Mouse (Mus musculus) hindbrain, embryonic 13.5 days (tissue): ENCODE results near the gene Slc44a3. TPM values are rescaled to one million over a fixed set of nuclear protein-coding genes. Genes with fewer than 3 reads are reported as not detected.
"Not testable (repeated sequence)": the region's sequence is repeated elsewhere in the genome, so short reads cannot be mapped to it uniquely, and the experiment has no call there.

ENCODE experiments used
- ATAC-seq: fragments of 200-750 bp; cut with Nextera tagmentation; 2 replicates; pipeline ENCODE4 v1.8.0; 2017; ENCODE audit warnings: moderate TSS enrichment; ENCODE audit not compliant: low FRiP score
- H3K27ac ChIP-seq: fragments of 300-500 bp; sonication (generic); 2 replicates; pipeline ENCODE4 v1.5.1; 2015; ENCODE audit warnings: inconsistent platforms, mild to moderate bottlenecking, moderate library complexity
- H3K27me3 ChIP-seq: fragments of 300-500 bp; sonication (generic); 2 replicates; pipeline ENCODE4 v1.6.1; 2015; ENCODE audit warnings: mild to moderate bottlenecking, inconsistent platforms
- H3K36me3 ChIP-seq: fragments of 300-500 bp; sonication (generic); 2 replicates; pipeline ENCODE4 v1.6.1; 2015; ENCODE audit warnings: mild to moderate bottlenecking, inconsistent platforms
- H3K4me1 ChIP-seq: fragments of 300-500 bp; sonication (generic); replicated peaks from 2 replicates; pipeline ENCODE4 v1.6.1; 2015; ENCODE audit warnings: inconsistent platforms
- H3K4me2 ChIP-seq: fragments of 300-500 bp; sonication (generic); 2 replicates; pipeline ENCODE4 v1.6.1; 2015; ENCODE audit warnings: inconsistent platforms, mild to moderate bottlenecking, moderate library complexity
- H3K4me3 ChIP-seq: fragments of 300-500 bp; sonication (generic); 2 replicates; pipeline ENCODE4 v1.5.1; 2015; ENCODE audit warnings: mild to moderate bottlenecking, inconsistent platforms
- H3K9ac ChIP-seq: fragments of 300-500 bp; sonication (generic); 2 replicates; pipeline ENCODE4 v1.6.1; 2015; ENCODE audit warnings: mild to moderate bottlenecking, inconsistent platforms
- H3K9me3 ChIP-seq: fragments of 300-500 bp; sonication (generic); 2 replicates; pipeline ENCODE4 v1.6.1; 2016; ENCODE audit warnings: inconsistent platforms
- WGBS: fragments of 180-500 bp; shearing (Covaris S2); methylation state at CpG from one replicate; pipeline ENCODE4 v1.1.7; 2015; 5-methylcytosine and 5-hydroxymethylcytosine counted together
- polyA plus RNA-seq: library from polyadenylated mRNA; unstranded; fragments of >200 nt; fragmentation: Nextera tagmentation; extraction: Ambion mirVana; gene quantifications from 2 replicates; pipeline ENCODE4 v1.2.1, GENCODE M21; 2015

Gene Slc44a3
- polyA plus RNA-seq, 1 experiment from 2014 or later, result 0.78 TPM

GRCm38 (mm10) chr3:121540621-121541020 is 8.4 kb upstream of the Slc44a3 start:
- no peak overlapping the region for H3K27ac ChIP-seq
- ATAC-seq, result no peak
- no peak overlapping the region for H3K9ac ChIP-seq
- 0 out of 2 replicates have a peak, but pooled peaks cover 8% of the 10 kb centered on the region for H3K27me3 ChIP-seq
- WGBS, result 61% methylated on average over 5 of the region's 5 CpGs
- H3K4me3 ChIP-seq, result no peak overlapping the region
- H3K4me1 ChIP-seq, result peaks cover 8% of the 10 kb centered on the region
- no peaks in the 10 kb centered on the region for H3K9me3 ChIP-seq
- H3K4me2 ChIP-seq, result no peak overlapping the region
- H3K36me3 ChIP-seq, result no peaks in the 10 kb centered on the region

DNA sequence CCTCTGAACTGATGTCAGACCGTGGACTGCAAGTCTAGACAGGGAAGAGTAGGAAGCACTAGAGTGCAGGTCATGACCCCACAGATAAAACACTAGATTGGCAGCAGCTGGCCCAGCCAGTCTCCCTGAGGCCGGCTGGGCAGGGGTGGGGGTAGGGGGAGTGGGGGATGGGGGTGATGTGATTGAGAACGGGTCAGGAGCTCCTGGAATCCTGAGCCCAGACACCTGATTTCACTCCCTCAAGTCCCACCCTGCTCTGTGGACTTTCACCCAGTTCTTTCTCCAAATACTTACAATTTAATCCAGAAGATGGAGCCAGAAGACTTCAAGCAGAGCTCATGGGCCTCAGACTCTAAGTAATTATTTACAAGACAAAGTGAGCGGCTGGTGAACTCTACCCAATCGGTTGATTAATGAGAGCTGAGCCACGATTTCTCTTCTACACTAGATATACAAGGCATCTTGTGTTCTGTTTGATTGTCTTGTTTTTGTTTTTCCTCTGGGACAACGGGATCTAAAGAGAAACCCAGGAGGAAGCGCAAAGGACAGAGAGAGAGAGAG is 7.7 kb upstream of the Slc44a3 start:
- peaks cover 8% of the 10 kb centered on the region for H3K4me1 ChIP-seq
- ATAC-seq, result peak; percentile 54; the same call in 1 of the 2 replicates
- H3K9ac ChIP-seq, result no peak overlapping the region
- H3K27me3 ChIP-seq, result peaks cover 12% of the 10 kb centered on the region; the same call in 1 of the 2 replicates
- H3K4me2 ChIP-seq, result 0 out of 2 replicates have a peak overlapping the region, but pooled peaks have one; percentile 2
- H3K36me3 ChIP-seq, result no peaks in the 10 kb centered on the region
- H3K4me3 ChIP-seq, result no peak overlapping the region
- H3K27ac ChIP-seq, result no peak overlapping the region
- no peaks in the 10 kb centered on the region for H3K9me3 ChIP-seq
- WGBS, result 7% methylated on average over 8 of the region's 8 CpGs

DNA sequence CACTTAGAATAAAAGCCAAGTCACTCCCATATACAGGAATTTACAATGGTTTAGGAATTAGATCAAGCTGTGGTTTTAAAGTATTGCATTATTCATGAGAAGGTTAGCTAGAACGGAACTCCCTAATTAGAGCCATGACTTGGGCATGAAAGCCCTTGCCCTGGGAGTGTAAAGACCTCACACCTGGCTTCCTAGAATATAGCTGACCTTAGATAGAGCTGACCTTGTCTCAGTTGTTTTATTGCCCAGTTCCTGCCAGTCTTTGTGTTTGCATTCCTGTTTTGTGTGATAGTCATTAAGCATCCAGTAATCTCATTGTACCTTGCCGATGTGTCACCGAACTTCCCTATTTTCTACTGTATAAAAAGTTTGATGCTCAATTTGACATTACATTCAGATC is 6.6 kb upstream of the Slc44a3 start:
- not testable (repeated sequence) for H3K4me3 ChIP-seq, H3K9me3 ChIP-seq, H3K9ac ChIP-seq, ATAC-seq, H3K4me1 ChIP-seq, H3K27ac ChIP-seq, H3K36me3 ChIP-seq, H3K4me2 ChIP-seq
- 77% methylated on average over 3 of the region's 3 CpGs for WGBS
- peaks cover 16% of the 10 kb centered on the region; the same call in 1 of the 2 replicates for H3K27me3 ChIP-seq

DNA sequence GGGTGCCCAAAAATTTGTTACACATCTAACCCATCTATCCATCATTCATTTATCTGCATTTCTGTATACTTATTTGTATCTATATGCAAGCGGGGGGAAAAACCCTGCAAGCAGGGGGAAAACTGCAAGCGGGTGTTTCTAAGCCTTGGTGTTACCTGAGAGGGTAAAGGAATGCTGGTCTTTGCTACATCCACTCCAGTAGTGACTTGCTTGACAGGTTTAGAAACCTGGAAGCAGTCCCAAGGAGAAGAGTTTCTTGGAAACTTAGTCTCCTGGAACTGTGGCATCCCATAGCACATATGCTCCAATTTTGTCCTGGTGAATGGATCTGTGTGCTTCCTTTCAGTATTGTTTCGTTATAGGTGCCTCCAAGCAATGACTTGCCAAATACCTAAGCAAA is 5.8 kb upstream of the Slc44a3 start:
- Histone ChIP-seq H3K27me3 (peaks cover 22% of the 10 kb centered on the region), H3K4me1 (peaks cover 8% of the 10 kb centered on the region), H3K36me3 (no peaks in the 10 kb centered on the region), H3K27ac (no peak overlapping the region), H3K9ac (no peak overlapping the region), H3K4me3 (no peak overlapping the region), H3K9me3 (no peaks in the 10 kb centered on the region), H3K4me2 (no peak overlapping the region)
- no peak for ATAC-seq
- 93% methylated on average over 3 of the region's 3 CpGs for WGBS

- no peak for ATAC-seq
- H3K9ac ChIP-seq, result no peak overlapping the region
- H3K27ac ChIP-seq, result no peak overlapping the region
- peaks cover 16% of the 10 kb centered on the region for H3K4me1 ChIP-seq
- no peak overlapping the region for H3K4me2 ChIP-seq
- WGBS, result 84% methylated on average over 9 of the region's 9 CpGs
- peaks cover 28% of the 10 kb centered on the region for H3K27me3 ChIP-seq
- no peaks in the 10 kb centered on the region for H3K36me3 ChIP-seq
- no peak overlapping the region for H3K4me3 ChIP-seq
- H3K9me3 ChIP-seq, result no peaks in the 10 kb centered on the region
These were observed 4.6 kb upstream of the Slc44a3 start for GRCm38 (mm10) chr3:121536803-121537202.

GRCm38 (mm10) chr3:121535813-121536504 is 3.8 kb upstream of the Slc44a3 start:
- H3K4me1 ChIP-seq, result peaks cover 18% of the 10 kb centered on the region
- WGBS, result 90% methylated on average over 3 of the region's 3 CpGs
- no peak for ATAC-seq
- H3K36me3 ChIP-seq, result no peaks in the 10 kb centered on the region
- no peak overlapping the region for H3K9ac ChIP-seq
- H3K27me3 ChIP-seq, result peaks cover 34% of the 10 kb centered on the region
- H3K4me3 ChIP-seq, result no peak overlapping the region
- no peaks in the 10 kb centered on the region for H3K9me3 ChIP-seq
- H3K27ac ChIP-seq, result no peak overlapping the region
- no peak overlapping the region for H3K4me2 ChIP-seq

DNA sequence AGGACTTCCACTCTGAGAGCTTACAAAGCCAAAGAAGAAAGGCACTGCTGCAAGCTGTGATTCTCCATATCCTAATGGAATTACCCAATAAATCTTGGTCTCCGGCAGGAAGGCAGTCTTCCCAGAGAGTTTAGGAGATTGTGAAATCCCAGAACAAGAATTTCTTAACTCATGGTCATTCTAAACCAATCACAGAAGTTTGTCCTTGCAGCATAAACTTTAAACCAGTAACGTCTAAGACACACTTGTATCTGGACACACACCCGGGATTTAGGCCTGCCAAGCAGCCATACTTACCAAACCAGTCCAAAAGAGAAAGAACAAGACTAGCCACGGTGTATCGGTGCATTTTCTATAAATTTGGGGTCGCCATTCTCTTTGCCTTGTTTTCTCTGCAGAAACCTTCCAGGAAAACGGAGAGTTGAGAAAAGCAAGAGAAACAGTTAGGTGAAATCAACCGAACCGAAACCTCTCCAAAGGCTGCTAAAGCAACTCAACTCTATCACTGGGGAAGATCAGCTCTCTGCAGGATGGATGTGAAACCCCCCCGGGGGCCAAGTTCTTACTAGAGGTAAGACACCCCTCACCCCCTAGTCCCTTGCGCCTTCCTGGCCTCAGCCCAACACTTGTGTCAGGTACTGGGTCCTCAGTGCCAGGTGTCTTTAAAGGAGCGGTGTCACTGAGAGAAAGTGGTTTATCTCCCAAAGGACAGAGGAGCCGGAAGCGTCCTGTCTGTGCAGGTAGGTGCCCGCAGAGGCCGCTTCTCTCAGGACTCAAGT is 645 bp downstream of the Slc44a3 start:
- H3K9ac ChIP-seq, result peak overlapping the region; percentile 65; the same call in 1 of the 2 replicates
- ATAC-seq, result peak; percentile 32; the same call in 1 of the 2 replicates
- peaks cover 16% of the 10 kb centered on the region for H3K4me1 ChIP-seq
- H3K36me3 ChIP-seq, result no peaks in the 10 kb centered on the region
- no peaks in the 10 kb centered on the region for H3K9me3 ChIP-seq
- H3K4me2 ChIP-seq, result peak overlapping the region; percentile 59
- WGBS, result 50% methylated on average over 16 of the region's 16 CpGs
- H3K27ac ChIP-seq, result no peak overlapping the region
- H3K4me3 ChIP-seq, result peak overlapping the region; percentile 33
- H3K27me3 ChIP-seq, result peaks cover 31% of the 10 kb centered on the region

- Histone ChIP-seq H3K4me1 (peaks cover 16% of the 10 kb centered on the region), H3K4me2 (no peak overlapping the region), H3K27ac (no peak overlapping the region), H3K9ac (no peak overlapping the region), H3K9me3 (no peaks in the 10 kb centered on the region), H3K27me3 (peaks cover 30% of the 10 kb centered on the region), H3K4me3 (no peak overlapping the region), H3K36me3 (no peaks in the 10 kb centered on the region)
- WGBS, result 49% methylated on average over 10 of the region's 10 CpGs
- no peak for ATAC-seq
These were observed 1.5 kb downstream of the Slc44a3 start for GRCm38 (mm10) chr3:121530546-121531258.

DNA sequence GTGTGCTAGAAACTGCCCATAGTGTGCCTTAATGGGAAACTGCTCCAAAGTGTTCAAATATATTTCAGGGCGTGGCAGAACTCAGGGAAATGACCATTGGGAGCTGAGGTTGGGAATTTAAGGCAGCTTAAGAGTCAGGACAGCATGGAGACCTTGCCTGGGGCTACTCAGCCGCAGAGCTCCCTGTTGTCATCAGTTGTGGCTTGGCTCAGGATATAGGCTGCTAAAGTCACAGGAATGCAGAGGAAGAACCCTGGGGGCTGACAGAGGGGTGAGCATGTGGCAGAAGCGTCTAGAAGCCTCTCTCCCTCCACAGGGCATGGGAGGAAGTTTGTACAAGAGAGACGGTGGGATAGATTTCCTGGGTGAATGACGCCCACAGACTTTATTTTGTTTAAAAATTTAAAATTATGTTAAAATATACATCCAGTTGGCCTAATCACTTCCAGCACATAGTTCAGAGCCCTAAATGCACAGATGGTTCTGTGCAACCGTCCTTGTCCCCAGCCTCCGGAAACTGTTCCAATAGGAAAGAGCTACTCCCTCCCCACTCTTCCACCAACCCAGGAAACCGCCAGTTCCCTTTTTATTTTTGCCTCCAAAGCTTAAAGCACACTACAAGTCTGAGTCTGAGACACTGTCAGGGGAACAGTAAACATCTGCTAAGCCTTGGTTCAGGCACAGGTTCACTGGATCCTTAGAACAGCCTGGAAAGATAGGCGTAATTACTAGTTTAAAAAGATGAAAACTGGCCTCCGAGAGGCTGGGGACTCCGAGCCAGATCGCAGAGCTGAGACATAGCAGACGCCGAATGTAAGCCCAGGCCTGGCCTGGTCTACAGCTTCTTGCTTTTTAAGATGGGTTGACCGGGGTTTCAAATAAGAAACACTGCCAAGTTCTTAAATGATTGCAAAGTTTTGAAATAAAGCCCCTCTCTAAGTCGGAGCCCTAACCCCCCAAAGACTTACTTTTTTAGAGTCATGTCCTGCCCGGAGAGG is 5.8 kb downstream of the Slc44a3 start:
- no peaks in the 10 kb centered on the region for H3K36me3 ChIP-seq
- no peak overlapping the region for H3K4me3 ChIP-seq
- no peak overlapping the region for H3K9ac ChIP-seq
- no peaks in the 10 kb centered on the region for H3K9me3 ChIP-seq
- ATAC-seq, result no peak
- H3K4me2 ChIP-seq, result no peak overlapping the region
- H3K4me1 ChIP-seq, result peaks cover 7% of the 10 kb centered on the region
- H3K27ac ChIP-seq, result no peak overlapping the region
- WGBS, result 75% methylated on average over 17 of the region's 17 CpGs
- H3K27me3 ChIP-seq, result peaks cover 1% of the 10 kb centered on the region

- WGBS, result 73% methylated on average over 10 of the region's 10 CpGs
- no peak overlapping the region for H3K4me3 ChIP-seq
- H3K9ac ChIP-seq, result no peak overlapping the region
- H3K27me3 ChIP-seq, result no peaks in the 10 kb centered on the region
- H3K4me1 ChIP-seq, result no peaks in the 10 kb centered on the region
- H3K9me3 ChIP-seq, result no peaks in the 10 kb centered on the region
- H3K4me2 ChIP-seq, result no peak overlapping the region
- no peaks in the 10 kb centered on the region for H3K36me3 ChIP-seq
- ATAC-seq, result no peak
- H3K27ac ChIP-seq, result no peak overlapping the region
These were observed 10.5 kb downstream of the Slc44a3 start for GRCm38 (mm10) chr3:121521633-121522125.

DNA sequence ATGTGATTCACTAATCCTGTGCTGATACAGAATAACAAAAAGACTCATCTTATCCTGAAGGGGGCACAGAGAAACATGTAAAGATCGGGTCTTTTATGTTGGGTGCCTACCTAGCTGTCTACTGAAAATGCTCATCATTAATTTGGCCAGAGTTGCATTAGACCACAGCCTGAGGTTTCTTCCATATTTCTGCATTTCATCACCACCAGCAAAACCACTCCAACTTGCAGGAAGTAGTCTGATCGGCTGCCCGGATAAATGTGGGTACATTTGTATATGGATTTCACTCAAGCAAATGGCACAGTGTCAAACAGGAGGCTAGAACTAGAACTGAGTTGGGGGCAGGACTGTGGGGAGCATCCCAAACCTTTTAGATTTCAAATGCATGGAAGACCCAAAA is 11.1 kb downstream of the Slc44a3 start:
- no peak overlapping the region for H3K27ac ChIP-seq
- no peaks in the 10 kb centered on the region for H3K9me3 ChIP-seq
- no peak overlapping the region for H3K4me2 ChIP-seq
- H3K9ac ChIP-seq, result no peak overlapping the region
- H3K4me1 ChIP-seq, result no peaks in the 10 kb centered on the region
- H3K36me3 ChIP-seq, result no peaks in the 10 kb centered on the region
- WGBS, result 90% methylated on average over 3 of the region's 3 CpGs
- no peaks in the 10 kb centered on the region for H3K27me3 ChIP-seq
- H3K4me3 ChIP-seq, result no peak overlapping the region
- ATAC-seq, result no peak
